Mouse (Mus musculus): Measurements from ENCODE around the gene Lcp1. TPM values are rescaled to one million over a fixed set of nuclear protein-coding genes. Genes with fewer than 3 reads are reported as not detected.

The Lcp1 gene
- polyA plus RNA-seq, 1 experiment from 2014 or later, result 16.6 TPM

DNA sequence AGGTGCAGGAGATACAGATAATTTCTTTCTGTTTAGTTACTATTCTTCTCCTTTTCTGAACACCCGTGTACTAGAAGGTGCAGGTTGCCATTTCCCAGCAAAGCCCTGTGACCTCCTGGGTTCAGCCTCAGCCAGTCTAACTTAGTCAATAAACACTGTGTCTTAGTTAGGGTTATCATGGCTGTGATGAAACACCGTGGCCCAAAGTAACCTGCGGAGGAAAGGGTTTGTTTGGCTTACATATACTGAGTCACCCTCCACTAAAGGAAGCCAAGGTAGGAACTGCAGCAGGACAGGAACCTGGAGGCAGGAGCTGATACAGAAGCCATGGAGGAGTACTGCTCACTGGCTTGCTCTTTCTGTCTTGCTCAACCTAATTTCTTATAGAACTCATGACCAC is 119.5 kb downstream of the Lcp1 start:
- H3K27ac ChIP-seq, result no peak overlapping the region
- no peak overlapping the region for H3K9ac ChIP-seq (replicated peaks)
- H3K36me3 ChIP-seq, result no peaks in the 10 kb centered on the region
- no peak overlapping the region for H3K4me3 ChIP-seq (replicated peaks)
- H3K27me3 ChIP-seq, result no peaks in the 10 kb centered on the region
- no peaks in the 10 kb centered on the region for H3K9me3 ChIP-seq
- H3K4me2 ChIP-seq (replicated peaks), result no peak overlapping the region
- 91% methylated on average over 3 of the region's 3 CpGs for WGBS
- H3K4me1 ChIP-seq (replicated peaks), result no peaks in the 10 kb centered on the region
- ATAC-seq, result no peak

DNA sequence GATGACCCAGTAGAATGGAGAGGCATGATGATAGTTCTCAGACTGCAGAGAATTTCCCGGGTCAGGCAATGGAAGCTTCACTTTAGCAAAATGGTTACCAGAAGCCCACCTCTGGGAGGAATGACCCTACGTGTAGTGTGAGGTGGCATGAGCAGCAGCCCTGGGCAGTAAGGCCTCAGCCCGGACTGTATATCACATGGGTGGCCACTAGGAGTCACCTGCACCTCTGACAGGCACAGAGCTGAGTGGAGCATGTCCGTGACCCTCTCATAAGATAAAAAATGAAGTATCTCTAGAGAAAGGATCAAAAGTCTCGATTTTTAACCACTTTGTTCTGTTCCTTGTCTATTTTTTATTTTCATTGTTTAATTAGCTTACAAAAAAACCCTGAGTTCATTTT is 125.6 kb downstream of the Lcp1 start:
- Histone ChIP-seq H3K4me1 (replicated peaks) (no peaks in the 10 kb centered on the region; the same call in 1 of the 2 replicates), H3K9me3 (no peaks in the 10 kb centered on the region), H3K4me2 (replicated peaks) (no peak overlapping the region), H3K4me3 (replicated peaks) (no peak overlapping the region), H3K27ac (no peak overlapping the region), H3K27me3 (no peaks in the 10 kb centered on the region), H3K9ac (replicated peaks) (no peak overlapping the region), H3K36me3 (no peaks in the 10 kb centered on the region)
- WGBS, result 56% methylated on average over 5 of the region's 5 CpGs
- no peak for ATAC-seq

- H3K27me3 ChIP-seq, result no peaks in the 10 kb centered on the region
- H3K4me3 ChIP-seq (replicated peaks), result no peak overlapping the region
- H3K9ac ChIP-seq (replicated peaks), result no peak overlapping the region
- H3K36me3 ChIP-seq, result no peaks in the 10 kb centered on the region
- no peaks in the 10 kb centered on the region for H3K4me1 ChIP-seq (replicated peaks)
- H3K4me2 ChIP-seq (replicated peaks), result no peak overlapping the region
- 89% methylated on average over 5 of the region's 5 CpGs for WGBS
- no peak for ATAC-seq
- no peak overlapping the region for H3K27ac ChIP-seq
- no peaks in the 10 kb centered on the region for H3K9me3 ChIP-seq
These were observed 138.6 kb downstream of the Lcp1 start for GRCm38 (mm10) chr14:75269531-75269930.

DNA sequence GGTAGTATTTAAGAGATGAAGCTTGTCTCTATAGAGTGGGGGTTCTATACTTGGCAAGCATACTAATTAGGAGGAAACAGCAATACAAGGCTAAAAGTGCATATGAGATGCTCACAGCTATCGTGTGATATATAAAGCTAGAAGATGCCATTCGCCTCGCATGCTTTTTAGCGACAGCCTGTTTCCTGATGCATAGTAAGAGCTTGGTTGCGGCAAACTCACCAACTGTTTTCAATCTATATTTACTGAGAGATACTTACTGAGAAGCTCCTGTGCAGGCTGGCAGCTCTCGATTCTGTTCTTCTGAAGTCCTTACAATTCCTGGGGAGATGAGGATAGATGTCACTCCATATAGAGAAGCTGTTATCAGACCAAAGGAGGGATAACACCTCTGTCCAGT is 148.8 kb downstream of the Lcp1 start:
- no peak for ATAC-seq
- H3K9ac ChIP-seq (replicated peaks), result no peak overlapping the region
- no peak overlapping the region for H3K4me2 ChIP-seq (replicated peaks)
- H3K4me1 ChIP-seq (replicated peaks), result peaks cover 4% of the 10 kb centered on the region
- no peak overlapping the region for H3K27ac ChIP-seq
- H3K27me3 ChIP-seq, result no peaks in the 10 kb centered on the region; the same call in 1 of the 2 replicates
- no peak overlapping the region for H3K4me3 ChIP-seq (replicated peaks)
- 91% methylated on average over 6 of the region's 6 CpGs for WGBS
- H3K36me3 ChIP-seq, result no peaks in the 10 kb centered on the region
- H3K9me3 ChIP-seq, result no peaks in the 10 kb centered on the region

- no peaks in the 10 kb centered on the region for H3K9me3 ChIP-seq
- no peaks in the 10 kb centered on the region for H3K36me3 ChIP-seq
- H3K4me2 ChIP-seq (replicated peaks), result no peak overlapping the region
- no peak overlapping the region for H3K27ac ChIP-seq
- H3K9ac ChIP-seq (replicated peaks), result no peak overlapping the region
- no peak for ATAC-seq
- no peak overlapping the region for H3K4me3 ChIP-seq (replicated peaks)
- WGBS, result 74% methylated on average over 5 of the region's 5 CpGs
- H3K4me1 ChIP-seq (replicated peaks), result peaks cover 10% of the 10 kb centered on the region
- no peaks in the 10 kb centered on the region; the same call in 1 of the 2 replicates for H3K27me3 ChIP-seq
These were observed 149.5 kb downstream of the Lcp1 start for GRCm38 (mm10) chr14:75280406-75280805.

Small RNA genes within 50 kb of the gene (microRNA-seq; reads per million reads assigned to microRNA genes)
- gene Gm44482, result not detected

Other genes starting within 250 kb of the Lcp1 start
- 9.7 and 10.0 TPM in 2 replicates for gene Lrch1, start 183.2 kb upstream of the Lcp1 start, polyA plus RNA-seq (2015; fragmentation: Nextera tagmentation; extraction: Ambion mirVana)
- 0.11 and 0.17 TPM in 2 replicates for gene Rubcnl, start 115.1 kb upstream of the Lcp1 start, polyA plus RNA-seq (2015; fragmentation: Nextera tagmentation; extraction: Ambion mirVana)
- 0.09 and 0.10 TPM in 2 replicates for gene Lrrc63, start 220 bp upstream of the Lcp1 start, polyA plus RNA-seq (2015; fragmentation: Nextera tagmentation; extraction: Ambion mirVana)
- gene Cpb2, start 111.2 kb downstream of the Lcp1 start, polyA plus RNA-seq (2015; fragmentation: Nextera tagmentation; extraction: Ambion mirVana), result 0.19 TPM in 1 of 2 replicates, not detected in the other
- 45.2 and 45.4 TPM in 2 replicates for gene Zc3h13, start 153.3 kb downstream of the Lcp1 start, polyA plus RNA-seq (2015; fragmentation: Nextera tagmentation; extraction: Ambion mirVana)